Mouse (Mus musculus): Measurements from ENCODE around the gene Hadhb. TPM values are rescaled to one million over a fixed set of nuclear protein-coding genes. Genes with fewer than 3 reads are reported as not detected.

Hadhb gene
- total and polyA plus RNA-seq, 3 experiments: 69.5 to 118 (median 78.3) TPM

- Histone ChIP-seq H3K9ac (ENCODE audit: insufficient read depth, low read depth) (no peak overlapping the region), H3K27me3 (replicated peaks) (no peaks in the 10 kb centered on the region), H3K4me2 (ENCODE audit: insufficient read depth, low read depth, poor library complexity, severe bottlenecking) (no peak overlapping the region), H3K4me1 (ENCODE audit: control insufficient read depth in 1 of 2, insufficient read depth in 2 of 2) (no peaks in the 10 kb centered on the region), H3K79me2 (replicated peaks; ENCODE audit: control insufficient read depth, extremely low read depth, insufficient read depth, poor library complexity, severe bottlenecking) (no peaks in the 10 kb centered on the region), H3K9me3 (replicated peaks; ENCODE audit: low read length) (no peaks in the 10 kb centered on the region), H3K4me3 (replicated peaks in 1 of 3; ENCODE audit: low read depth in 2 of 3, low read length in 2 of 3, poor library complexity in 1 of 3) (no peak overlapping the region), H3K36me3 (replicated peaks in 1 of 2; ENCODE audit: control insufficient read depth in 1 of 2, insufficient read depth in 1 of 2, low read length in 1 of 2) (no peaks in the 10 kb centered on the region), H3K27ac (ENCODE audit: insufficient read depth, low read depth) (no peak overlapping the region)
- dilution Hi-C loops (cut with MboI; ENCODE audit: extremely low pct_ligation_motif_present, extremely low pct_unique_long_range_greater_than_20kb, low sequenced_read_pairs) (no loop called here), in situ Hi-C loops (cut with MboI; ENCODE audit: low pct_ligation_motif_present, low pct_unique_long_range_greater_than_20kb, low sequenced_read_pairs) (loop anchor here (10.0 kb wide), 2 partner anchors 270 to 420 kb away; no protein-coding TSS in a partner anchor)
- peak; percentile 57 for DNase-seq (ENCODE audit: extremely low read depth)
- TF ChIP-seq TBP (conservative IDR thresholded peaks at IDR 0.05; ENCODE audit: low read depth, low read length) (no peak), RAD21 (IDR thresholded peaks at IDR 0.05; ENCODE audit: low read depth, low read length) (peak; percentile 92), JUN (IDR thresholded peaks at IDR 0.05; ENCODE audit: insufficient read depth, low read depth, low read length) (no peak), ZC3H11A (IDR thresholded peaks at IDR 0.05; ENCODE audit: low read depth, low read length) (peak; percentile 47; the same call in 1 of the 2 replicates), CTCF (conservative IDR thresholded peaks at IDR 0.05 in 1 of 2, IDR thresholded peaks at IDR 0.05 in 1 of 2; ENCODE audit: low read depth in 2 of 2, low read length in 2 of 2) (peak; percentile 57 to 93), HCFC1 (IDR thresholded peaks at IDR 0.05; ENCODE audit: low read depth, low read length) (no peak), E2F4 (IDR thresholded peaks at IDR 0.05; ENCODE audit: insufficient replicate concordance, low read depth, low read length) (no peak), SMC3 (IDR thresholded peaks at IDR 0.05; ENCODE audit: low read depth, low read length) (peak; percentile 90), JUND (conservative IDR thresholded peaks at IDR 0.05; ENCODE audit: low read depth, low read length) (no peak), BHLHE40 (IDR thresholded peaks at IDR 0.05; ENCODE audit: low read depth, low read length) (no peak), NRF1 (IDR thresholded peaks at IDR 0.05; ENCODE audit: low read depth, low read length) (no peak), POLR2AphosphoS2 (IDR thresholded peaks at IDR 0.05; ENCODE audit: low read depth, low read length) (no peak), MEF2A (IDR thresholded peaks at IDR 0.05; ENCODE audit: borderline replicate concordance, low read depth, low read length) (no peak), NELFE (IDR thresholded peaks at IDR 0.05; ENCODE audit: low read depth, low read length) (no peak), USF2 (conservative IDR thresholded peaks at IDR 0.05; ENCODE audit: low read depth, low read length) (no peak), UBTF (IDR thresholded peaks at IDR 0.05; ENCODE audit: low read depth, low read length) (no peak), RCOR1 (conservative IDR thresholded peaks at IDR 0.05; ENCODE audit: low read depth, low read length) (no peak)
Measured at GRCm38 (mm10) chr5:30214889-30215288, 59.8 kb downstream of the Hadhb start.

GRCm38 (mm10) chr5:30215970-30216369 lies 60.9 kb downstream of the Hadhb start:
- no peak overlapping the region for H3K27ac ChIP-seq (ENCODE audit: insufficient read depth, low read depth)
- no peaks in the 10 kb centered on the region for H3K79me2 ChIP-seq (replicated peaks; ENCODE audit: control insufficient read depth, extremely low read depth, insufficient read depth, poor library complexity, severe bottlenecking)
- no peaks in the 10 kb centered on the region for H3K9me3 ChIP-seq (replicated peaks; ENCODE audit: low read length)
- DNase-seq (ENCODE audit: extremely low read depth): no peak
- H3K4me3 ChIP-seq (replicated peaks in 1 of 3; ENCODE audit: low read depth in 2 of 3, low read length in 2 of 3, poor library complexity in 1 of 3): no peak overlapping the region
- H3K27me3 ChIP-seq (replicated peaks): no peaks in the 10 kb centered on the region
- TF ChIP-seq MAFK (IDR thresholded peaks at IDR 0.05; ENCODE audit: insufficient replicate concordance, low read length) (peak; percentile 65; the same call in 1 of the 2 replicates), POLR2AphosphoS2 (IDR thresholded peaks at IDR 0.05; ENCODE audit: low read depth, low read length) (no peak), SMC3 (IDR thresholded peaks at IDR 0.05; ENCODE audit: low read depth, low read length) (no peak), CHD1 (IDR thresholded peaks at IDR 0.05; ENCODE audit: low read depth, low read length) (no peak), ETS1 (conservative IDR thresholded peaks at IDR 0.05; ENCODE audit: low read depth, low read length) (no peak), TCF12 (IDR thresholded peaks at IDR 0.05; ENCODE audit: low read depth, low read length) (no peak), RCOR1 (conservative IDR thresholded peaks at IDR 0.05; ENCODE audit: low read depth, low read length) (no peak), POLR2A (IDR thresholded peaks at IDR 0.05; ENCODE audit: low read depth, low read length) (no peak)
- in situ Hi-C loops (cut with MboI; ENCODE audit: low pct_ligation_motif_present, low pct_unique_long_range_greater_than_20kb, low sequenced_read_pairs) (loop anchor here (10.0 kb wide), 2 partner anchors 269 to 419 kb away; no protein-coding TSS in a partner anchor), dilution Hi-C loops (cut with MboI; ENCODE audit: extremely low pct_ligation_motif_present, extremely low pct_unique_long_range_greater_than_20kb, low sequenced_read_pairs) (no loop called here)
- H3K4me2 ChIP-seq (ENCODE audit: insufficient read depth, low read depth, poor library complexity, severe bottlenecking): peak overlapping the region; percentile 13; the same call in 1 of the 2 replicates
- H3K4me1 ChIP-seq (ENCODE audit: control insufficient read depth in 1 of 2, insufficient read depth in 2 of 2): no peaks in the 10 kb centered on the region
- H3K9ac ChIP-seq (ENCODE audit: insufficient read depth, low read depth): no peak overlapping the region
- no peaks in the 10 kb centered on the region for H3K36me3 ChIP-seq (replicated peaks in 1 of 2; ENCODE audit: control insufficient read depth in 1 of 2, insufficient read depth in 1 of 2, low read length in 1 of 2)
